Mouse (Mus musculus) ES-E14 (cell line): ENCODE results near the gene Lamp5.

Source experiments
- MAFK ChIP-seq: IDR thresholded peaks from 2 replicates; pipeline ENCODE4 v1.6.1; 2014; ENCODE audit warnings: mild to moderate bottlenecking, low read depth, low read length, inconsistent platforms; ENCODE audit not compliant: insufficient read depth
- ZC3H11A ChIP-seq: IDR thresholded peaks from 2 replicates; pipeline ENCODE4 v1.6.1; 2012; ENCODE audit warnings: low read depth, mild to moderate bottlenecking, inconsistent platforms, low read length, borderline replicate concordance

GRCm38 (mm10) chr2:136097143-136097542 lies 45.1 kb downstream of the Lamp5 start:
- TF ChIP-seq MAFK, result no peak
- TF ChIP-seq ZC3H11A, result no peak
